In genomic region chr10:127477301-127477700, GRCm38 (mm10) we compare ENCODE assay signal across 22 mouse cellular contexts. TPM values are rescaled to one million over a fixed set of nuclear protein-coding genes. Genes with fewer than 3 reads are reported as not detected.
DNase-seq lines count a peak whose midpoint lies in the region; ATAC-seq and TF ChIP-seq lines count a peak whose summit lies in the region.
"Had no signal": no experiment of that assay in that cellular context is flagged by ENCODE, and none has a peak within 500 bp of the region (broad histone marks: within the 10 kb centered on the region; RNA-seq: fewer than 3 reads in every experiment).

No protein-coding gene starts in this region.

- peak; percentile 73 to 83 for DNase-seq in adrenal gland, adult (ENCODE audit: inconsistent age in 2 of 2, low spot score in 1 of 2)
- no peak for DNase-seq in adrenal gland, postnatal 4 days (ENCODE audit: low spot score in 2 of 2)
- DNase-seq in kidney, postnatal 0 days (ENCODE audit: low spot score): no peak
- DNase-seq in kidney, postnatal 14 days: no peak
- DNase-seq in adrenal gland, adult 2 months: peak; percentile 79
- DNase-seq in adrenal gland, postnatal 25 days: peak; percentile 26
- DNase-seq: B cell, adult 2 months; cerebellum, adult 2 months; cerebellum, postnatal 14 days; gastrocnemius, postnatal 10 days; heart, adult 18-20 months; heart, postnatal 10 days; heart, postnatal 4 days had no signal

- no peak overlapping the region for H3K4me2 ChIP-seq in kidney, postnatal 0 days (ENCODE audit: low read length)
- H3K4me2 ChIP-seq in intestine, embryonic 15.5 days (replicated peaks): no peak overlapping the region
- H3K4me2 ChIP-seq: embryonic facial prominence, embryonic 12.5 days; forebrain, embryonic 15.5 days; hindbrain, embryonic 12.5 days had no signal

- no peaks in the 10 kb centered on the region for H3K27me3 ChIP-seq in kidney, postnatal 0 days (ENCODE audit: insufficient read depth, low read length)
- H3K27me3 ChIP-seq in intestine, embryonic 15.5 days (replicated peaks): no peaks in the 10 kb centered on the region
- H3K27me3 ChIP-seq: embryonic facial prominence, embryonic 12.5 days; forebrain, embryonic 15.5 days; hindbrain, embryonic 12.5 days had no signal

- H3K9ac ChIP-seq in kidney, postnatal 0 days (ENCODE audit: low read depth, low read length): no peak overlapping the region
- H3K9ac ChIP-seq in intestine, embryonic 15.5 days: no peak overlapping the region
- H3K9ac ChIP-seq: embryonic facial prominence, embryonic 12.5 days; forebrain, embryonic 15.5 days; hindbrain, embryonic 12.5 days had no signal

- no peaks in the 10 kb centered on the region for H3K9me3 ChIP-seq in kidney, postnatal 0 days (replicated peaks; ENCODE audit: low read length)
- no peaks in the 10 kb centered on the region for H3K9me3 ChIP-seq in intestine, embryonic 15.5 days
- H3K9me3 ChIP-seq: embryonic facial prominence, embryonic 12.5 days; forebrain, embryonic 15.5 days; G1E; heart, embryonic 10.5 days; hindbrain, embryonic 12.5 days had no signal

- peaks cover 43% of the 10 kb centered on the region for H3K36me3 ChIP-seq in kidney, postnatal 0 days (ENCODE audit: insufficient read depth, low read length)
- H3K36me3 ChIP-seq in intestine, embryonic 15.5 days: peaks cover 4% of the 10 kb centered on the region

- H3K4me3 ChIP-seq in kidney, postnatal 0 days (replicated peaks; ENCODE audit: low read depth, low read length): no peak overlapping the region
- H3K4me3 ChIP-seq in intestine, embryonic 15.5 days (replicated peaks): no peak overlapping the region
- H3K4me3 ChIP-seq: embryonic facial prominence, embryonic 12.5 days; forebrain, embryonic 15.5 days; heart, embryonic 10.5 days; hindbrain, embryonic 12.5 days had no signal

- H3K4me1 ChIP-seq in kidney, postnatal 0 days (replicated peaks; ENCODE audit: insufficient read depth, low read length): no peaks in the 10 kb centered on the region; the same call in 1 of the 2 replicates
- H3K4me1 ChIP-seq in intestine, embryonic 15.5 days (replicated peaks): no peaks in the 10 kb centered on the region
- H3K4me1 ChIP-seq: embryonic facial prominence, embryonic 12.5 days; forebrain, embryonic 15.5 days; hindbrain, embryonic 12.5 days had no signal

- 50% methylated on average over 7 of the region's 7 CpGs for WGBS in kidney, postnatal 0 days
- WGBS in intestine, embryonic 15.5 days: 91% methylated on average over 7 of the region's 7 CpGs

- ATAC-seq in kidney, postnatal 0 days (replicated peaks; ENCODE audit: low FRiP score, low read depth): no peak
- ATAC-seq in intestine, embryonic 15.5 days: no peak
- ATAC-seq: CD4-positive, CD25-positive, alpha-beta regulatory T cell, adult 4 months; forebrain, embryonic 15.5 days; hindbrain, embryonic 16.5 days had no signal

- H3K27ac ChIP-seq in kidney, postnatal 0 days: 0 out of 2 replicates have a peak overlapping the region, but pooled peaks have one; percentile 47
- no peak overlapping the region for H3K27ac ChIP-seq in intestine, embryonic 15.5 days
- H3K27ac ChIP-seq: embryonic facial prominence, embryonic 12.5 days; forebrain, embryonic 15.5 days; heart, embryonic 10.5 days; hindbrain, embryonic 12.5 days had no signal

- TF ChIP-seq CTCF in kidney, postnatal 0 days (IDR thresholded peaks at IDR 0.05; ENCODE audit: low read depth): no peak

RNA-seq across cellular contexts. Expression of gene Stac3, which starts 24.2 kb away (rescaled TPM):
- total RNA-seq in adrenal gland, postnatal 4 days (2021): 10 to 100 TPM in 1 of 2 experiments, 1 to 10 TPM in 1; 6.4 to 11.5 TPM
- polyA plus RNA-seq in kidney, postnatal 0 days (2015; fragmentation: Nextera tagmentation; extraction: Ambion mirVana): 0.16 and 0.31 TPM in 2 replicates
- total RNA-seq in adrenal gland, adult 2 months (2021): 1 to 10 TPM in 1 of 2 experiments, under 1 TPM in 1; 0.93 to 1.8 TPM
- polyA plus RNA-seq in adrenal gland, adult 2 months (2012; rRNA removed): 1.5 and 2.5 TPM in 2 replicates
- 2.8 and 4.9 TPM in 2 replicates for total RNA-seq in adrenal gland, postnatal 25 days (2021)
- polyA plus RNA-seq in intestine, embryonic 15.5 days (2015; fragmentation: Nextera tagmentation; extraction: Ambion mirVana): 0.41 and 0.74 TPM in 2 replicates
- polyA plus RNA-seq: forebrain, embryonic 11.5 days had no signal

RNA-seq across cellular contexts. Expression of gene Ndufa4l2, which starts 37.5 kb away (rescaled TPM):
- 10 to 100 TPM; 57.2 to 71.7 TPM for total RNA-seq in adrenal gland, postnatal 4 days (2021)
- polyA plus RNA-seq in kidney, postnatal 0 days (2015; fragmentation: Nextera tagmentation; extraction: Ambion mirVana): 57.8 and 63.2 TPM in 2 replicates
- total RNA-seq in adrenal gland, adult 2 months (2021): 10 to 100 TPM; 45.8 to 53.5 TPM
- 86.0 and 107 TPM in 2 replicates for polyA plus RNA-seq in adrenal gland, adult 2 months (2012; rRNA removed)
- total RNA-seq in adrenal gland, postnatal 25 days (2021): 43.2 and 50.0 TPM in 2 replicates
- polyA plus RNA-seq in intestine, embryonic 15.5 days (2015; fragmentation: Nextera tagmentation; extraction: Ambion mirVana): 52.7 and 53.8 TPM in 2 replicates
- polyA plus RNA-seq: CD4-positive, CD25-positive, alpha-beta regulatory T cell, adult 4 months had no signal

RNA-seq across cellular contexts. Expression of gene Shmt2, which starts 44.9 kb away (rescaled TPM):
- total RNA-seq in adrenal gland, postnatal 4 days (2021): 10 to 100 TPM; 66.7 to 69.4 TPM
- polyA plus RNA-seq in kidney, postnatal 0 days (2015; fragmentation: Nextera tagmentation; extraction: Ambion mirVana): 71.1 and 76.0 TPM in 2 replicates
- 10 to 100 TPM; 43.3 to 48.8 TPM for total RNA-seq in adrenal gland, adult 2 months (2021)
- 84.2 and 106 TPM in 2 replicates for polyA plus RNA-seq in adrenal gland, adult 2 months (2012; rRNA removed)
- total RNA-seq in adrenal gland, postnatal 25 days (2021): 56.3 and 61.1 TPM in 2 replicates
- polyA plus RNA-seq in intestine, embryonic 15.5 days (2015; fragmentation: Nextera tagmentation; extraction: Ambion mirVana): 147 and 149 TPM in 2 replicates

RNA-seq across cellular contexts. Expression of gene Nxph4, which starts 57.1 kb away (rescaled TPM):
- total RNA-seq in adrenal gland, postnatal 4 days (2021): 10 to 100 TPM; 13.6 to 14.0 TPM
- 0.93 and 1.1 TPM in 2 replicates for polyA plus RNA-seq in kidney, postnatal 0 days (2015; fragmentation: Nextera tagmentation; extraction: Ambion mirVana)
- total RNA-seq in adrenal gland, adult 2 months (2021): 10 to 100 TPM in 1 of 2 experiments, 1 to 10 TPM in 1; 5.0 to 11.7 TPM
- 7.4 and 7.8 TPM in 2 replicates for polyA plus RNA-seq in adrenal gland, adult 2 months (2012; rRNA removed)
- total RNA-seq in adrenal gland, postnatal 25 days (2021): 8.3 and 10.0 TPM in 2 replicates
- polyA plus RNA-seq in intestine, embryonic 15.5 days (2015; fragmentation: Nextera tagmentation; extraction: Ambion mirVana): 4.9 and 5.7 TPM in 2 replicates
- polyA plus RNA-seq: CD4-positive, CD25-positive, alpha-beta regulatory T cell, adult 4 months had no signal

Comparison
In these comparisons a context has a peak if more than half of its experiments do, and no peak if none do; other contexts are left out.
1. DNase-seq: peak in adrenal gland, adult (2 of 2), adrenal gland, adult 2 months (single experiment) and adrenal gland, postnatal 25 days (single experiment); none in adrenal gland, postnatal 4 days (0 of 2), kidney, postnatal 0 days (single experiment) and kidney, postnatal 14 days (single experiment).